Mouse (Mus musculus): Measurements from ENCODE around the gene Sirt4.
"Not testable (repeated sequence)": the region's sequence is repeated elsewhere in the genome, so short reads cannot be mapped to it uniquely, and the experiment has no call there.

Gene Sirt4

GRCm38 (mm10) chr5:115514346-115514745, 29.8 kb upstream of the Sirt4 start:
- no peak for DNase-seq

GRCm38 (mm10) chr5:115513721-115514120, 29.2 kb upstream of the Sirt4 start:
- DNase-seq: no peak

- no peak for DNase-seq
Observed at GRCm38 (mm10) chr5:115513246-115513645, 28.7 kb upstream of the Sirt4 start.

GRCm38 (mm10) chr5:115512375-115512774, 27.9 kb upstream of the Sirt4 start:
- DNase-seq: no peak

GRCm38 (mm10) chr5:115509790-115510689, 25.5 kb upstream of the Sirt4 start:
- no peak for DNase-seq

- no peak for DNase-seq
Observed at GRCm38 (mm10) chr5:115509321-115509761, 24.8 kb upstream of the Sirt4 start.

- DNase-seq: no peak
Observed at GRCm38 (mm10) chr5:115508859-115509147, 24.3 kb upstream of the Sirt4 start.

- no peak for DNase-seq
Observed at GRCm38 (mm10) chr5:115507981-115508858, 23.7 kb upstream of the Sirt4 start.

GRCm38 (mm10) chr5:115507267-115507980, 22.9 kb upstream of the Sirt4 start:
- no peak for DNase-seq

- DNase-seq: peak; percentile 87
Observed at GRCm38 (mm10) chr5:115506454-115507201, 22.1 kb upstream of the Sirt4 start, which contains the start of gene Pxn. Gene Pxn, plus strand, starts transcription at chr5:115506676.

- DNase-seq: not testable (repeated sequence)
Observed at GRCm38 (mm10) chr5:115505617-115506016, 21.1 kb upstream of the Sirt4 start.

- DNase-seq: no peak
Observed at GRCm38 (mm10) chr5:115503035-115503434, 18.5 kb upstream of the Sirt4 start.

GRCm38 (mm10) chr5:115500383-115500935, 15.9 kb upstream of the Sirt4 start:
- no peak for DNase-seq

- DNase-seq: no peak
Observed at GRCm38 (mm10) chr5:115498307-115499240, 14.0 kb upstream of the Sirt4 start.

GRCm38 (mm10) chr5:115497033-115497432, 12.5 kb upstream of the Sirt4 start:
- peak; percentile 58 for DNase-seq

- DNase-seq: not testable (repeated sequence)
Observed at GRCm38 (mm10) chr5:115495618-115496017, 11.1 kb upstream of the Sirt4 start.

- DNase-seq: no peak
Observed at GRCm38 (mm10) chr5:115493441-115493840, 8.9 kb upstream of the Sirt4 start.

- no peak for DNase-seq
Observed at GRCm38 (mm10) chr5:115492711-115493335, 8.3 kb upstream of the Sirt4 start.

GRCm38 (mm10) chr5:115491771-115492322, 7.3 kb upstream of the Sirt4 start:
- peak; percentile 51 for DNase-seq

GRCm38 (mm10) chr5:115491076-115491475, 6.6 kb upstream of the Sirt4 start:
- DNase-seq: no peak

Data from right cerebral cortex, adult 18-20 months (tissue).